Mouse (Mus musculus) heart, embryonic 13.5 days (tissue): ENCODE data around the gene Maml2. TPM values are rescaled to one million over a fixed set of nuclear protein-coding genes. Genes with fewer than 3 reads are reported as not detected.
A peak's percentile ranks its signal among the peaks of the same experiment; 100 is the strongest.

Source experiments
- ATAC-seq: fragments of 200-750 bp; cut with Nextera tagmentation; 2 replicates; pipeline ENCODE4 v1.8.0; 2017; ENCODE audit warnings: moderate TSS enrichment; ENCODE audit not compliant: insufficient number of reproducible peaks, low FRiP score, low TSS enrichment; ENCODE audit errors: extremely low read depth
- H3K27ac ChIP-seq: fragments of 300-500 bp; sonication (generic); replicated peaks from 2 replicates; pipeline ENCODE4 v1.5.1; 2015; ENCODE audit warnings: moderate library complexity, mild to moderate bottlenecking, inconsistent platforms
- H3K27me3 ChIP-seq: fragments of 300-500 bp; sonication (generic); replicated peaks from 2 replicates; pipeline ENCODE4 v1.6.1; 2015; ENCODE audit warnings: mild to moderate bottlenecking, inconsistent platforms
- H3K36me3 ChIP-seq: fragments of 300-500 bp; sonication (generic); 2 replicates; pipeline ENCODE4 v1.6.1; 2015; ENCODE audit warnings: mild to moderate bottlenecking, inconsistent platforms
- H3K4me1 ChIP-seq: fragments of 300-500 bp; sonication (generic); 2 replicates; pipeline ENCODE4 v1.6.1; 2015; ENCODE audit warnings: inconsistent platforms
- H3K4me2 ChIP-seq: fragments of 300-500 bp; sonication (generic); 2 replicates; pipeline ENCODE4 v1.6.1; 2015; ENCODE audit warnings: inconsistent platforms, mild to moderate bottlenecking, moderate library complexity
- H3K4me3 ChIP-seq: fragments of 300-500 bp; sonication (generic); 2 replicates; pipeline ENCODE4 v1.5.1; 2015; ENCODE audit warnings: moderate library complexity, mild to moderate bottlenecking, inconsistent platforms
- H3K9ac ChIP-seq: fragments of 300-500 bp; sonication (generic); 2 replicates; pipeline ENCODE4 v1.6.1; 2015; ENCODE audit warnings: inconsistent platforms, mild to moderate bottlenecking, moderate library complexity
- H3K9me3 ChIP-seq: fragments of 300-500 bp; sonication (generic); 2 replicates; pipeline ENCODE4 v1.6.1; 2016; ENCODE audit warnings: inconsistent platforms
- WGBS: fragments of 180-500 bp; shearing (Covaris S2); methylation state at CpG from one replicate; pipeline ENCODE4 v1.1.7; 2015; ENCODE audit warnings: mixed read lengths; 5-methylcytosine and 5-hydroxymethylcytosine counted together
- polyA plus RNA-seq: library from polyadenylated mRNA; unstranded; fragments of >200 nt; fragmentation: Nextera tagmentation; extraction: Ambion mirVana; gene quantifications from 2 replicates; pipeline ENCODE4 v1.2.1, GENCODE M21; 2015

Gene Maml2
- polyA plus RNA-seq, 1 experiment from 2014 or later = 9.5 TPM

DNA sequence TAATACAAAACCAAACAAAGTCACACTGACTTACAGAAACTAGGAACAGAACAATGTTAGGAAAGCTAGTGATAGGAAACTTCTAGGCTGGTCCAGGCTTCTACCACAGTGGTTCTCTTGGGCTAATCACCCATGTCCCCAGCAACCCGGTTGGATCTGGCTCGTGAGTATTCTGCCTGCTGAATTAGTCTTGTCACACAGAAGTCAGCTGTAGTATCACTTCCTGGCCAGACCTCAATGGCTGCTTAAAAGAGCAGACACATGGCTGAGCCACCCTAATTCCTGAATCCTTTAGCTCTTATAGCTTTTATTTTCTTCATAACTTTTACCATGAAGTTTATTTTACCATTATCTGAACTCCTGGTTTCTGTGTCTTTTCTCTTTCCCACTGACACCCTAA lies 13.3 kb downstream of the Maml2 start:
- 35% methylated on average over 2 of the region's 2 CpGs for WGBS
- no peaks in the 10 kb centered on the region for H3K36me3 ChIP-seq
- no peak overlapping the region for H3K27ac ChIP-seq
- H3K9ac ChIP-seq = no peak overlapping the region
- no peak overlapping the region for H3K4me2 ChIP-seq
- no peak overlapping the region for H3K4me3 ChIP-seq
- no peaks in the 10 kb centered on the region for H3K9me3 ChIP-seq
- H3K4me1 ChIP-seq = peaks cover 85% of the 10 kb centered on the region
- ATAC-seq = no peak
- H3K27me3 ChIP-seq = no peaks in the 10 kb centered on the region

DNA sequence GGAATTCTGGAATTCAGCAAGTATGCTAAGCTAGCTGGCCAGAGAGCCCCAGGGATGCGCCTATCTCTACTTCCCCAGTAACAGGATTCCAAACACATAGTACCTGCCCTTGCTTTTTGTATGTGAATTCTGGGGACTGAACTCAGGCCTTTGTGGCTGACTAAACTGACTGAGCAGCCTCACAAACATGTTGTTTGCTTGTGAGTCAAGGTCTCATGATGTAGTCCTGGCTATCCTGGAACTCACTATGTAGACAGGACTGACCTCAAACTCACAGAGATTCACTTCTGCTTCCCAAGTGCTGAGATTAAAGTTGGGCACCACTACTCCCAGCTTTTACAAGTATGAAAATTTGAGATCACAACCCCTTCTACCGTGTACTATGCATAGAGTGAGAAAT lies 16.2 kb downstream of the Maml2 start:
- H3K27me3 ChIP-seq = no peaks in the 10 kb centered on the region
- H3K4me2 ChIP-seq = no peak overlapping the region
- H3K27ac ChIP-seq = no peak overlapping the region
- no peak for ATAC-seq
- no peak overlapping the region for H3K4me3 ChIP-seq
- H3K36me3 ChIP-seq = no peaks in the 10 kb centered on the region
- no peak overlapping the region for H3K9ac ChIP-seq
- H3K9me3 ChIP-seq = no peaks in the 10 kb centered on the region
- WGBS = 83% methylated on average over 2 of the region's 2 CpGs
- peaks cover 70% of the 10 kb centered on the region for H3K4me1 ChIP-seq

DNA sequence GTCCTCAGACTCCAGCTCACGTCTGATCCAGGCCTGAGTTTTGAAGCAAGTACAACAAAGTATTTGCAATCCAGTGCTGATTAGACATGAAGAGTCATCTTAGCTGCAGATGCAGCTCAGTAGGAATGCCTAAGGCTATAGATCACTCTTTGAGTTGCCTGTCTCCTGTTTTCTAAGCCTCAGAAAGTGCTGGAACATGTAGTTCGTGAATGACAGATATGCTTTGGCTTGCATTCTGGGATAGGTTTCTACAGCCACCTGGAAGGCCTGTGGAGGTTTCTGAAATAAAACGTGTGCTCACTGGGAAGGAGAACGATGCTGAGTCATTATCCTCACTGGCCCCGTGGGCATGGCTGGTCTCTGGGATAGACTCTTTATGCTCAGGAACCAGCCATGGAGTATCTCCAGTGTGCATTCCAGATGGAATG lies 16.8 kb downstream of the Maml2 start:
- WGBS = 52% methylated on average over 5 of the region's 5 CpGs
- Histone ChIP-seq H3K36me3 (no peaks in the 10 kb centered on the region), H3K9ac (no peak overlapping the region), H3K4me3 (no peak overlapping the region), H3K4me1 (peaks cover 67% of the 10 kb centered on the region), H3K27ac (peak overlapping the region; percentile 30), H3K27me3 (no peaks in the 10 kb centered on the region), H3K4me2 (no peak overlapping the region), H3K9me3 (no peaks in the 10 kb centered on the region)
- ATAC-seq = no peak

DNA sequence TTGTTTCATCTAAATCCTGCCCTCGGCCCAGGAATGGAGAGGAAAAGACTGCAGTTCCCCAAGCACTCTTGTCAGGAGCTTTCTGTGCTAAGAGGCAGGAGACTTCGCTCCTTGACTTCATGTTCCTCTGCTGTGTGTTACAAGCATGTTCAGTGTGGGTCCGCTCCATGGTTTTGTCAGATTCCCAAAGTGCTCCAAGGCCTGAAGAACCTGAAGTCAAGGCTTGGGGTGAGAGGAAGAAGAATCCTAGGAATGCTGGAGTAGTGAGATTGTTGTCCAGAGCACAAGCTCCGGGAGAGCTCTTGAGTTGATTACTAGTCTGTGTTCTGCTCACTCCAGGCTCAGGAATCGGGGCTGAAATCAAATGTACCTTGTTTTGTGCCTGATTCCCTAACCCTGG lies 17.6 kb downstream of the Maml2 start:
- 44% methylated on average over 5 of the region's 5 CpGs for WGBS
- Histone ChIP-seq H3K9me3 (no peaks in the 10 kb centered on the region), H3K4me1 (peaks cover 66% of the 10 kb centered on the region), H3K4me3 (no peak overlapping the region), H3K27ac (peak overlapping the region; percentile 60), H3K36me3 (no peaks in the 10 kb centered on the region), H3K27me3 (no peaks in the 10 kb centered on the region), H3K4me2 (peak overlapping the region; percentile 31), H3K9ac (no peak overlapping the region; the same call in 1 of the 2 replicates)
- no peak for ATAC-seq

DNA sequence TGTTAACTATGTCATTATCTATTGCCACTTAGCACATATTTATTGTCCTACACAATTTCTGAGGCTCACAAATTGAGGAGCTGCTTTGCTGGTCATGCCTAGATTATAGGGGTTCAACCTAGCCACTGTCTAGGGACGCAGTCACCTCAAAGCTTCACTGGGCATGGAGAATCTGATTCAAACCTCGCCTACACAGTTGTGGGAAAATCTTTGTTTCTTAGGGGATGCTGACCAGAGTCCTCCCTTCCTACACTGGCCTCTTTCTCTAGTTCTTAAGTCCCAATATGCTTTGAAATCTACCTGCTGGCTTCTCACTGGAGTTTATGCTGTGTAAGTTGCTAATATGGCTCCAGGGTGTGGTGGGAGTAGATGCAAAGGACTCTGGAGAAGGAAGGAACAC lies 21.8 kb downstream of the Maml2 start:
- no peak overlapping the region for H3K4me2 ChIP-seq
- peaks cover 68% of the 10 kb centered on the region for H3K4me1 ChIP-seq
- ATAC-seq = no peak

DNA sequence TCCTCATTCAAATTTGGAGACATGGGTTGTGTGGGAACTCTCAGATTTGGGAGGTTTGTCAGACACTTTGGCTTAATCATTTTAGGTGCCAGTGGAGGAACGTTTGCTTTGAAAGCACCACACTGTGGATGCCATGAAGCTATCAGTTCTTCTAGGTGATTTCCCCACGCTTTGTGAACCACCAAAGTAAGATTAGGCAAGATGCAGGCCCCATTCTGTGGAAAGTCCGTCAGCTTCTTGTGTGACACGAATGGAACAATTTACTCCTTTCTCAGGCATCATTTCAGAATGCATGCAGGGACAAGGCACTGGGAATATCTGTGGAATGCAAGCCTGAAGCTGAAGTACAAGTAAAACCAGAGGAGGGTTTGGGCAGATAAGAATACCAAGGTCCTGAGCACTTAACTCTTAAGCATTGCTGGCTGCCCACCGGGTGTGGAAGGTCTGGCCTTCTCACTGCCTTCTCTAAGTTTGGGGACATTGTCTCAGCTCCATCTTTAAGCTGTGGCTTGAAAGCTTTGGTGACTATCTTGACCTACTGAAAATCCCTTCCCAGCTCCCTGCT lies 23.1 kb downstream of the Maml2 start:
- no peak overlapping the region for H3K9ac ChIP-seq
- no peaks in the 10 kb centered on the region for H3K9me3 ChIP-seq
- H3K4me3 ChIP-seq = no peak overlapping the region
- 35% methylated on average over 5 of the region's 5 CpGs for WGBS
- H3K27me3 ChIP-seq = no peaks in the 10 kb centered on the region
- H3K36me3 ChIP-seq = no peaks in the 10 kb centered on the region
- peak overlapping the region; percentile 44 for H3K27ac ChIP-seq
- H3K4me1 ChIP-seq = peaks cover 55% of the 10 kb centered on the region
- no peak for ATAC-seq
- no peak overlapping the region for H3K4me2 ChIP-seq

More for the DNA sequence above, 21.8 kb downstream of the Maml2 start:
- Histone ChIP-seq H3K9me3 (no peaks in the 10 kb centered on the region), H3K4me3 (no peak overlapping the region), H3K27me3 (no peaks in the 10 kb centered on the region), H3K27ac (no peak overlapping the region), H3K36me3 (no peaks in the 10 kb centered on the region), H3K9ac (no peak overlapping the region)
- 87% methylated on average over 2 of the region's 2 CpGs for WGBS

DNA sequence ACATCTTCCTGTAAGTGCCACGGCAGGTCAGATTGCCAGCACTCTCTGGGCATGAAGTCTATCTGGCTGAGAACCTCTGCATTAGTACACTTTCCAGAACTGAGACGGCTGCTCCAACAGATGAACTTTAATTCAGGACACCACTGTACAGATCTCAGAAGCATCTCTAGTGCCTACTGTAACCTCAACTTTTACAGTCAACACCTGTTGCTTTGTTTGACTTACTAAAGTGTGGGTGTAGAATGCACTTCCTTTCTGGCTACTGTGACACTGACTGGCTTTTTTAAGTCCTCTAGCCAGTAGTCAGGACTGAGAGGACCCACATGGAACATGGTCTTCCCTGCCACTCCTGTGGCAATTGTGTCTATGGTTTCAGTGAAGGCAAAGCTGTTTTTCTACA lies 25.3 kb downstream of the Maml2 start:
- Histone ChIP-seq H3K9me3 (no peaks in the 10 kb centered on the region), H3K9ac (0 out of 2 replicates have a peak overlapping the region, but pooled peaks have one; percentile 15), H3K36me3 (no peaks in the 10 kb centered on the region), H3K27me3 (no peaks in the 10 kb centered on the region), H3K4me3 (no peak overlapping the region), H3K27ac (peak overlapping the region; percentile 80), H3K4me2 (no peak overlapping the region), H3K4me1 (peaks cover 41% of the 10 kb centered on the region)
- WGBS = 50% methylated on average over 2 of the region's 2 CpGs
- ATAC-seq = no peak

DNA sequence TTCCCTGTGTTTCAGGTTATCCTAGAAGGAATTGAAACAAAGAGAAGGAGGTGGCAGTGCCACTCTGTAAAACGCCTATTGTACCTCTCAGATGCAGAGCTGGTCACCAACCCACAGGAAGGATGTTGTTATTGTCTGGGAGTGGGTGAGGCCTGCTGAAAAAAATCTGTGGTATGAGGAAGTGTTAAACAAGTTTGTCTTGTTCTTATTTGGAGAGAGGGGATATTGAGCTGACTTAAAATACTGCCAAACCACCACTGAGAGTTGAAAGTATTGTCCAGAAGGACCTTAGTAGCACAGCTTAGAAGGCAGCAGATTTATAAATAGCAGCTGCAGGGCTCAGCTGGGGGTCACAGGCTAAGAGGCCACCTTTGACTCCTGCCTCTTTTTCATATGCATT lies 25.9 kb downstream of the Maml2 start:
- Histone ChIP-seq H3K9me3 (no peaks in the 10 kb centered on the region), H3K27ac (peak overlapping the region; percentile 80), H3K4me1 (peaks cover 41% of the 10 kb centered on the region), H3K4me3 (no peak overlapping the region), H3K4me2 (peak overlapping the region; percentile 12; the same call in 1 of the 2 replicates), H3K27me3 (no peaks in the 10 kb centered on the region), H3K9ac (peak overlapping the region; percentile 15; the same call in 1 of the 2 replicates), H3K36me3 (no peaks in the 10 kb centered on the region)
- no peak for ATAC-seq
- WGBS = 11% methylated on average over 1 of the region's 1 CpGs

DNA sequence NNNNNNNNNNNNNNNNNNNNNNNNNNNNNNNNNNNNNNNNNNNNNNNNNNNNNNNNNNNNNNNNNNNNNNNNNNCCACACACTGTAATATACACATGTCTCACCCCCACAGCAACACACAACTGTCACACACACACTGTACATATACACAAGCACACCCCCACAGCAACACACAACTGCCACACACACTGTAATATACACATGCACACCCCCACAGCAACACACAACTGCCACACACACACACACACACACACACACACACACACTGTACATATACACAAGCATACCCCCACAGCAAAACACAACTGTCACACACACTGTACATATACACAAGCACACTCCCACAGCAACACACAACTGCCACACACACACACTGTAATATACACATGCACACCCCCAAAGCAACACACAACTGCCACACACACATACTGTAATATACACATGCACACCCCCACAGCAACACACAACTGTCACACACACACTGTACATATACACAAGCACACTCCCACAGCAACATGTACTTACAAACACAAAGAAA lies 116.5 kb downstream of the Maml2 start:
- ATAC-seq = no peak
- no peak overlapping the region for H3K27ac ChIP-seq

DNA sequence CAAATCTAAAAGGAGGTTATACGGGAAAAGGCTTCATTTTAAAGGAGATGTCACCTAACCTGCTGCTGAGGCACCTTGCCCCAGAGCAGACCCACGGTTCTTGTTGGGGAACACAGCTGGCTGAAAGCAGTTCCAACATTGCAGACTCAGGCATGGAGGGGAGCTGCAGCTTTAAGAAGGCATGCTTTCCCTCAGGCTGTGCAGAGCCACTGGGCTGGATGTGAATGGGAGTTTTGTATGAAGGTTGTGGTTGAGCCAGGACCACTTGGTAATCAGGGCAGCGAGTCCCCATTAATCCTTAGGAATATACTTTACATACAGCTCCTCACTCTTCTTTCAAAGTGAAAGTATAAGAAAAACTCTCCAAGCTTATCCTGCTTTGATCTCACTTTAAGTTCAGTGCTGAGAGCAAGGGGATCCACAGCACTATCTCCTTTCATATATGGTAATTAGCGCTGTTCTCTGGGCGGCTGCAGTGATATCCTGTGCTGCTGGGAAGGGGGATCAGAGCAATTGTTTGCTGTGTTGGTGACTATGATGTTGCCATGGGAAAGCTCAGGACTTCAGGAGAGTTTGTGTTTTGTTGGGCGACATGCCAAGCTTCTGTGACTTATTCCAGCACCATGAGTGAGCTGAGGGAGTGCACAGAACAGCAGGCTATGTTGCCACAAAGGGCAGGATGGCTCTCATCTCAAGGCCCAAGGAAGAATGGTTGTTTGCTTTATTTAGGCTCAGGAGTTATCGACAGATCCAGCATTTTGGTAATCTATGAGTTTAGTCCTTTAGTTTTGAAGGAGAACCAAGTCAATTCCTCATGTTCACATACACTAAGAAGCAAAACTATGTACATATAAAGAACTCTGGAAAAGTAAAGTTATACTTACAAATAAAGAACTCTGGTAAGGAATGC lies 127.5 kb downstream of the Maml2 start:
- ATAC-seq = peak; percentile 75
- 23% methylated on average over 7 of the region's 7 CpGs for WGBS
- no peaks in the 10 kb centered on the region for H3K9me3 ChIP-seq
- no peaks in the 10 kb centered on the region for H3K36me3 ChIP-seq
- H3K4me1 ChIP-seq = peaks cover 66% of the 10 kb centered on the region
- H3K4me3 ChIP-seq = peak overlapping the region; percentile 28
- H3K4me2 ChIP-seq = peak overlapping the region; percentile 58
- peak overlapping the region; percentile 91 for H3K27ac ChIP-seq
- H3K27me3 ChIP-seq = no peaks in the 10 kb centered on the region
- H3K9ac ChIP-seq = peak overlapping the region; percentile 64

More for the DNA sequence above, 116.5 kb downstream of the Maml2 start:
- Histone ChIP-seq H3K4me2 (no peak overlapping the region), H3K9ac (no peak overlapping the region), H3K9me3 (no peaks in the 10 kb centered on the region), H3K4me1 (no peaks in the 10 kb centered on the region), H3K36me3 (peaks cover 7% of the 10 kb centered on the region), H3K4me3 (no peak overlapping the region), H3K27me3 (no peaks in the 10 kb centered on the region)

DNA sequence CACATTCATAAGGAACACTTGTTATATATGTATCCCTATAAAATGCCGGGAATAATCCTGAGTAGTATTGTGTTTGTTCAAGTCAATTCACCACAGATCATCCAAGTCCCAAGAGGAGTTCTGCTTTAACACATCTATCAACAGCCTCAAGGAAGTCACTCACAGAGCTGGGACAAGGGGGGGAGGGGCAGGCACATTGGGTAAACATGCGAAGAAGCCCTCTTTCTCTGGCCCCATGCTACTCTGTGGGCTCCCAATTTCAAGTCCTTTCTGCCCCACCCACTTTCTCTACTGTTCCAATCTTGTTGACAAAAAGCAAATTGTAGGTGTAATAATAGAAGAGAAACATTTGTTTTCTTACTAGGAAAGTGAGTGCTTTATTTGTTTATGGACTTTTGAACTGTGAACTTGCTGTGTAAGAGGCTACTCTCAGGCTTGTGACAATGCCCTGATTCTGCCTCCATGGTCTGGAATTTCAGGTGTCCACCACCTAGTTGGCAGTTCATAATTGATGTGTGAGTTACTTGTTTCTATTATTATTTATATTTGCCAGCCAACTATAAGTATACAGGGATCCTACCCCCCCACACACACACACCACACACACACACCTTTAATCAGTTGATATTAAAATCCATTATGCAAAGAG lies 131.8 kb downstream of the Maml2 start:
- no peak for ATAC-seq
- no peaks in the 10 kb centered on the region for H3K36me3 ChIP-seq
- no peak overlapping the region for H3K9ac ChIP-seq
- H3K4me2 ChIP-seq = no peak overlapping the region
- WGBS = 33% methylated on average over 2 of the region's 2 CpGs
- H3K9me3 ChIP-seq = no peaks in the 10 kb centered on the region
- no peaks in the 10 kb centered on the region for H3K27me3 ChIP-seq
- no peak overlapping the region for H3K4me3 ChIP-seq
- H3K4me1 ChIP-seq = peaks cover 80% of the 10 kb centered on the region
- peak overlapping the region; percentile 84 for H3K27ac ChIP-seq
